Mouse (Mus musculus) lung, adult 18-20 months (tissue): ENCODE data around the gene Dnajb3.

Experiments used
- DNase-seq, 2 experiments: peaks; one replicate each; pipeline ENCODE4 v3.0.0; 2022; ENCODE audit warnings: mixed read lengths in 2 of 2

Dnajb3 gene

DNA sequence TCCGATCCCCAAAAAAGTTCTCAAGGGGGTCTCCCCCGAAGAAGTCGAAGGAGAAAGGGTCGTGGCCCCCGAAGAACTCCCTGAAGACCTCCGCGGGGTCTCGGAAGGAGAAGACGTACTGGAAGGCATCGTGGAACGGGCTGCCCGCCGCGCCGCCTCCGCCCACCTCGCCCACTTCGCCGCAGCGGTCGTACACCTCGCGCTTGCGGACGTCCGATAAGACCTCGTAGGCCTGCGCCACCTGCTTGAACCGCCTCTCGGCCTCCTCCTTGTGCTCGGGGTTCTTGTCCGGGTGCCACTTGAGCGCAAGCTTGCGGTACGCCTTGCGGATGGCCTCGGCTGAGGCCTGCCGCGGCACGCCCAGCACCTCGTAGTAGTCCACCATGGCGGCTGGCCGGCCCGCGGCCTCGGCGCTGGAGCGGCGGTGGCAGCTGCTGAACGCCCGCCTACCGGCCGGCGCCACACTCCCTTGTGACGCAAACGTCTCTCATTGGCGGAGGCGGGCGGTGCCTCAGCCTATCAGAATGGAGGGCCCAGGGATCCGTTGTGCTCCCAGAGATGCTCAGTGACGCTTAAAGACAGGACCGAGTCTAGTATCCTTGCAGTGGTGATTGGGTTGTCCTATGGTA lies at the start of gene Dnajb3:
Gene Dnajb3, minus strand, starts transcription at position 489 of the 629 bp plus-strand sequence.
- peak; percentile 74 to 79 for DNase-seq

DNA sequence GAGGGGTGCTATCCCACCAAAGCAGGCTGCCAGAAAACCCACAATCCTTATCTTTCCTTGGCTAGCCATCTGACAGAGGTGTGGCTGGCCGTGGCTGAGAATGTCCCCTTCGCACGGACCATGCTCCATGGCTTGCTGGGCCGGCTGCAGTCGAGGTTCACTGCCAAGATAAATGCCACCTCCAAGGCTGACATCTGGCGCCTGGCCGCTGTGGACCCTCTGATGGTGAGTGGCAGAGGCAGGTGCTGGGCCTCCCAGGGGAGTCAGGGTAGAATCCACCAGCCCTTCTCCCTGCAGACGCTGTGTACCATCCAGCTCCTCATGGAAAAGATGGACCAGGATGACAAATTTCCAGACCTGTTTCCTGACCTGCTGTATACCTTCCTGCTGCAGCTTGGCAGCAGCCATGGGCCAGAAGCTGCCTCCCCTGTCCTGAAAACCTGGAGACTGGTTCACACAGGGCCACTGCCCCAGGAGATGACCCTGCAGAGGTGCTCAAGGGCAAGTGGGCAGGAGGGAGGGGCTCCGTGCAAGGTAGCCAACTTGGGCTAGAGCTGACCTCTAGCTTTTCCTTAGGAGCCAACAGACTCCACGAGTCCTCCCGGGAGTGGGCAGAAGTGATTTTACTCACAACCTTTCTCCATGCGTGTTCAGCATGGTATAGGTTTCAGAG lies 49.3 kb upstream of the Dnajb3 start:
- no peak for DNase-seq

DNA sequence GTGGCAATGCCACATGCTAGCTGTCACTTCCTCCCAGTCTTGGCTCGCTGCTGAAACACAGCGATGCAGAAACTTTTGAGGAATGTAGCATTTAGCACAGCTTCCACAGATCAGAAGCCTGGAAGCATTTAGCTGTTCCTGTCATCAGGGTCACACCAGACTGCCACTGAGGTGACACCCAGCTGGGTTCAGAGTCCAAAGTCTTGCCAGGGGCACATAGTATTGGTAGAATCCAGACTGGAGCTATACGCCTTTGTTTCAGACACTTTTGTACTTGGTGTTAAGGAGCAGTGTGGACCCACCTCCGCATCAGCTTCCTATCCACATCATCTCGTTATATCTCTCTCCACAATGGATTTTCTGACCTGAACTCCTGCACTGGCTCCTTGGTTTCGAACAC lies 48.0 kb upstream of the Dnajb3 start:
- no peak for DNase-seq

DNA sequence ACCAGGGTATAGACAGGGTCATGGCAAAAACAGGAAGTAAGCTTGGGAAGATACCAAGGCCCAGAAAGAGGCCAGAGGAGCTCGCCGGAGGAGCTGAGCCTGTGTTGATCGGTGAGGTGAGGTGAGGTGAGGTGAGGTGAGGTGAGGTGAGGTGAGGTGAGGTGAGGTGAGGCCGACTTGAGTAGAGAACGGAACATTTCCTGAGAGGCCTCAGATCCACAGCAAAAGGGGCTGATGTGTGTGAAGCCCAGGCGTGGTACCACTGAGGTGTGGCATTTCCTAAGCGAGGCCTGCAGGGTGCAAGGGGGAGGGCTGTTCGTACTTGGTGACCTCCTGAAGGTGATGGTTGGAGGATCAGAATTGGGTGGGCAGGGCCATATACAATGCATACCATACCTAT lies 47.5 kb upstream of the Dnajb3 start:
- no peak for DNase-seq

DNA sequence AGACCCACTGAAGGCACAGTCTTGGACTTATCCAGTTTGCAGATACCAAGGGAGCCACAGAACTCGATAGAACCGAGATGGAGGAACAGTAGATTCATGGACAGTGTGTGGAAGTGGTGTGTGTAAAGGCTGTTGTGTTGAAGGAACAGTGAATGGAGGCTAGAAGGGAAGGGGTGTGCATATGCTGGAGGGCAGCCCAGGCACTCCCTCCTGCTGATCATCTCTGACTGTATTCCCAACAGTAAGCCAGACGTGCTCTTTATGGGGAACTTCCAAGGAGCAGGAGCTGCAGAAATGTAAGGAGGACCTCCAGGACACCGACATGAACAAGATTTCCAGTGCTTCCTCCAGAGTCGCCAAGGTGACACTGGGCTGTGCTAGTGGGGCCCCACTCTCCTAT lies 44.4 kb upstream of the Dnajb3 start:
- no peak for DNase-seq

DNA sequence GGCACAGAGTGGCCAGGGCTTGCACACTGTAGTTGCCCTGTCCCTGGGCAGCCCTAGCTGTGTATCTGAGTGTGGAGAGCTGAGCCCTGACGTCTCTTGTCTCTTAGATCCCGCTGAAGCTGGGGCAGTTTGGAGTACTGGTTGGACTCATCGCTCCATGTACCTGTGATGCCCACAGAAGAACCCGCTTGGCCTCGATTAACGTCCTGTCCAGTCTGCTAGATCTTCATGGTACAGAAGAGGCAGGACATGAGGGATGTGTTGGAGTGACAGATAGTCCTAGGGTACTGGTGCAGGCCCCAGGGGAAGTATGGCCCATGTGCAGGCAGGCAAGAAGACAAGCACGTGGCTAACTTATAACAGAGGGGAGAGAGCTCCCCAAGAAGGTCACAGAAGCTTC lies 44.0 kb upstream of the Dnajb3 start:
- DNase-seq: no peak

DNA sequence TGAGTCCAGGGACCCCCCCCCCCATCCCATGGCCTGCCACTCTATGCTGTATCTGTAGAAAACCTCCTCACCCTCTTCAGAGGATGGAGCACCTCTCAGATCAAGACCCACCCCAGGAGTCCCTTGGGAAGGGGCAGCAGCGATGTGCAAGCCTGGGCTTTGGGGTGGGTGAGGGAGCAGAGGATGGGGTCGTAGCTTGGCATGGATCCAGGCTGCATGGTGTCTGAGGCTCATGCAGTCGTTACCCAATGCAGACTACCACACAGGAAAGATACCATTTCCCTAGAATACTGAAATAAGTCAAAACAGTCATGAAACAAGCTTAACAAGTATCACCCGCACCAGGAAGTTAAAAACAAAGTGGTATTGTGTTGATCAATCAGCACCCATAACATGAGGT lies 43.1 kb upstream of the Dnajb3 start:
- no peak for DNase-seq

DNA sequence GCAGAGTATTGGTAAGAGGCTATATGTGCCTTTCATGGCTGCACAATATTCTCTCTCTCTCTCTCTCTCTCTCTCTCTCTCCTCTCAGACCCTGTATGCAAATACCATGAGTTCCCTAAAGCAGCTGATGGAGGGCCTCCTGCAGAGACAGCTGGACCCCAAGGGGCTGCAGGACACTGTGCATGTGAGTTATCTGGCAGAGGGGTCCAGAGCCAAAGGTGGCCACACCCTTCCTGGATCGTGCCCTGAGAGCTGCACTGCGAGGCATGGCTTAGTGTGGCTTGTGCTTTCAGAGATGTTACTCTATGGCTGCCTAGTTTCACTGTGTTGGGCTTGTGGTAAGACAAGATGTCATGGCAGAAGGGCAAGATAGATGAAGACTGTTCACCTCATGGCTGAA lies 42.1 kb upstream of the Dnajb3 start:
- no peak for DNase-seq

DNA sequence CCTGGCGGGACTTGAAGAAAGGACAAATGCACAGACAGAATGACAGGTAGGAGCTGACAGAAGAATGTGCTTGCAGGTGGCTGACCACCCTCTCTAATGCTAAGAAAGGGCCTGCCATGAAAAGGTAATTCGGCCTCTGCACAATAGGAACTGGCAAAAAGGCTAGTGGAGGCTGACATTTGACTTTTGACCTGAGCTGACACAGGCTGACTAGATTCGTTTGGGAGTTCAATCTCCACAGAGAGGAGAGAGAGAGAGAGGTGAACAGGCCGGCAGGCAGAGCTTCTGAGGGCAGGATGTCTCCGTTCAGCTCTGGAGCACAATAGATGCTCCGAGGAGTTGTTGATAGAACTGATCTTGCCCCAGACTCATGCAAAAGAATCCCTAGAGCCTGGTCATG lies 40.8 kb upstream of the Dnajb3 start:
- no peak for DNase-seq

DNA sequence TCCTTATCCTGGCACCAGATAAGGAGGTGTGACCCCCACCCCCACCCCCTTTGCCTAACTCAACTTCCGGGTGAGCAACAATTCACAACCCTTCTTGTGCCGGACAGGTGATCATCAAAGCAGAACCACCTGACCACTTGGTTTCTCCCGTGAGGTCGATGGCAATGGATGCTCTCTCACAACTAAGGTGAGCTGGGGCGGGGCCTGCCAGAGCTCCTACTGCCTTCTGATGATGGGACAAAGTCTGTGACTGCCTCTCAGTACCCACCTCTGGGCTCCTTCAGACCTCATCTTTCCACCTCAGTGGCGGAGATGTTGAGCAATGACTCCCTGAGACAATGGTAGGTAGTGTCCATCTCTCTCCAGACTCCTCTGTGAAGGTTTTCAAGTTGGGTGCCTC lies 40.3 kb upstream of the Dnajb3 start:
- no peak for DNase-seq

DNA sequence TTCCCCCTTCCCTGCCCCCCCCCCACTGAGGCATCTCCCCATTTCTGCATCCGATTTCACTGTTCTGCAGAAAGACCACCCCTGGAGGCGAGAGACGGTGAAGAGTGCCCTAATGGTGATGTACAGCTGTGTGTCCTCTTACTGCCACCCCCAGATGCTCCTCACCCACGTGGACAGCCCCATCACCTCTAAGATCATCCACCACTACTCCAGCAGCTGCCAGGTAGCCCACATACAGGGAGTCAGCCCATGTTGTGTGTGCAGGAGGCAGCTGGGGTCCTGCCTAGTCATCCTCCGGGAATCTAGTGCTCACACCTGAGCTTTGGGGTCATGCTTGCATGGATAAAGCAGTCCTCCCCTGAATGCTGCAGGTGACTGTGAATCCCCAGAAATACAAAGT lies 38.3 kb upstream of the Dnajb3 start:
- no peak for DNase-seq

DNA sequence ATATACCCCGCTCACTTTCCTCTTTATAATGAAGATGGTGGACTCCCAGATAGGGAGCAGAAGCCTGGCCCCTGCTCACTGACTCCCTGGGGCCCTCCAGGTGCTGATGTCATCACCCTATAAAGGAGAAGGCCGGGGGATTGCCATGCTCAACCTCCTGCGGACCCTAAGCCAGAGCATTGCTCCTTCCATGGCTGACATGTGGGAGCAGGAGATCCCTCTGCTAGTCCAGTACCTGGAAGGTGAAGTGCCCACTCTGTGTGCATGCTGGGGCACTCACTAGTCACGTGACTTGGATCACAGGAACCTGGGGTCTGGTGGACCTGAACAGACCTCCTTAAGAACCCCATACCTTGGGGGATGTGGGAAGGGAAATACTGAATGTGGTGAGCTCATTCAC lies 35.0 kb upstream of the Dnajb3 start:
- no peak for DNase-seq

DNA sequence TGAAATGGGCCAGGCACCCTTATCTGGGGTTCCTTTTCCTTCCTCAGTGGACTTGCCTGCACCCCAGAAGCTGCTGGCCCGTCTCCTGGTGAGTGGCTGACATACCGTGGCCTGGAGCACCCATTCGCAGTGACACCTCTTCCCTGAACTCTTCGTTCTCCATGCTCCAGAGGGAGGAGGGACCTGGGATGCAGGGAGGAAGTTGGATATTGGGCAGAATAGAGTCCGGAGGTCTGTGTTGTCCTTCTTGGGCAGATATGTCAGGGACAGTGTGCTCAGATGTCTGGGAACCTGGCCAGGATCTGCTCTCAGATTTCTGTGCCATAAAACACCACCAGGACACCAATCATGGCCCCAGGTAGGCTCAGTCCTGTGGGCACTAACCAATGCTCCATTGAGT lies 34.5 kb upstream of the Dnajb3 start:
- DNase-seq: no peak

DNA sequence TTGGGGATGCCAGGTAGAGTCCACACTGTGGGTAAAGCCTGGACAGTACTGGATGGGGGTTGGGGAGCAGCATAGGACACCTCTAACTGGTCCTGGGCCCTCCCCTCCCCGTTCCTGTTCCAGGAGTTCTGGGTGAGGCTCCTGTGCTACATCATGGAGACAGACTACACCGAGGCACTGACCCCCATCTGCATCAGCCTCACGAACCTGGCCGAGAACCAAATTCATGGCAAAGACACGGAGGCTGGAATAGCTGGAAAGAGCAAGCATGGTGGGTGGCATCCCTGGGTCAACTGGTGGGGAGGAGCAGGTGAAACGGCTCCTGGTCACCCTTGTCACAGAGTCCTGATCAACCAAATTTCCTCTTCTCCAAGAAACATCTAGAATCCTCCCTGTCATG lies 33.2 kb upstream of the Dnajb3 start:
- no peak for DNase-seq

DNA sequence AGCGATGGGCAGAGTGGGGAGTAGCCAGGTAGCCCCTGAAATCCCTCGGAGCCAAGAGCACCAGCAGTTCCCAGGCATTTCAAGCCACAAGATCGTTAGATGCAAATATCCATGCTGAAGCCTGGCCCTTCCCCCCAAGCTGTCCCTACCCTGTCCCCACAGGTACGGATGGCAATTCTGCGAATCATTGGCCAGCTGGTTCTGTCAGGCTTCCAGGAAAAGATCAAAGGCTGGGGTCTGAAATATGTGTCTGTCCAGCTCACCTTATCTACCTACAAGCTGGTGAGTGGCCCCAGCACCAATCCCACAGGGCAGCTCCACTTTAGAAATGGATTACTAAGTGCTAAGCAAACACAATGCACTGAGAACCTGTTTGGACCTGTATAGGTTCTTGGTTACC lies 31.7 kb upstream of the Dnajb3 start:
- DNase-seq: peak in 1 of 2 experiments; percentile 48

DNA sequence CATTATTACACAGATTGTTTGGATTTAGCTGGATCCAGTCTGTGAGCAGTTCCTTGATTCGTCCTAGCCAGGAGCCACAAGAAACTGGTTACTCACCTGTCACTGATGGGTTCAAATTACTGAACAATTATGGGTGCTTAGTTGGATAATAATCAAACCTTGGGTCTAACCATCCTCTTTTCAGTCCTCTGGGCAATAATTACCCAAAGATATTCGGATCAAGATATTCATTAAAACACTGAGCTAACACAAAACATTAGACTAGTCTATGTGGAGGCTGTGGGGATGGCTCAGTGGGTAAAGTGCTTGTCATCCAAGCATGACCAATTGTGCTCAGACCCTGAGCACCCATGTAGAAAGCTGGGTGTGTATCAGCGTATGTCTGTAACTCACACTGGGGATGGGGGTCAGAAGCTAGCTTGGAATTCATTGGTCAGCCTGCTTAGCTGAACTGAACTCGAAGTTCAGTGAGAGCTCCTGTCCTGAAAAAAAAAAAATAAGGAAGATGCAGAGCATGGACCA lies 30.4 kb upstream of the Dnajb3 start:
- no peak for DNase-seq

DNA sequence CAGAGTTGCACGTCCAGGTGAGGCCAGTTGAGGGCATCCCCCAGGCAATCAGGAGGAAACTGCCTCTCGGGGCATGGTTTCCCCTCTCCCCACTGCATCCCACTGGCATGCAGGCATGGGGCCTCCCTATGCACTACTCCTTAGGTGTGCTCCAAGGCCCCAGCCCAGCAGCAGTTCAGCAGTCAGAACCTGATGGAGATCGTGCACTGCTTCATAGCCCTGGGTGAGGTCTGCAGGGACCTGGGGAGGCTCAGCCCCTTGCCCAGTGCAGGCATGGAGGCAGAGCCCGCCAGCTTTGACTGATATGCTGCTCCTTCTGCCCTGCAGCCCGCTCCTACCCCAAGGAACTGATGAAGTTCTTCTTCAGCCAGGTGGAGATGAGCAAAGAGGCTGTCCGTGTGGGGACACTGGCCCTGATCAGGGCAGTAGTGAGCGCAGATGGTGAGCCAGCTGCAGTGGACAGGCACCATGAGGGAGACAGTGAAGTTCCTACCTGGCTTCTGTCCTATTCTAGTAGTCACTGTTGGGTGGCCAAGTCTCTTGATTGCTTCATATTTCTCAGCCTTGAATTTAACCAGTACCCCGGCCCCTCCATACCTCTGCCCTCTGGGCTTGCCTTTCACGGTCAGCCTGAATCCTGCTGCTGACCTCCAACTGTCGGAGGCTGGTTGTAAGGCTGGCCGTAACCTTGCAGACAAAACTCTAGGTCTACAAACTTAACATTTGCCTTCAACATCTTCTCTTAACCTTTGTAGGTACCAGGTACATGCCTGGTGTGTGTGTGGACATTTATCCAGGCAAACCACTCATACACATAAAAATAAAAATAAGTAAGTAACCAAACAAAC lies 29.7 kb upstream of the Dnajb3 start:
- DNase-seq: no peak

DNA sequence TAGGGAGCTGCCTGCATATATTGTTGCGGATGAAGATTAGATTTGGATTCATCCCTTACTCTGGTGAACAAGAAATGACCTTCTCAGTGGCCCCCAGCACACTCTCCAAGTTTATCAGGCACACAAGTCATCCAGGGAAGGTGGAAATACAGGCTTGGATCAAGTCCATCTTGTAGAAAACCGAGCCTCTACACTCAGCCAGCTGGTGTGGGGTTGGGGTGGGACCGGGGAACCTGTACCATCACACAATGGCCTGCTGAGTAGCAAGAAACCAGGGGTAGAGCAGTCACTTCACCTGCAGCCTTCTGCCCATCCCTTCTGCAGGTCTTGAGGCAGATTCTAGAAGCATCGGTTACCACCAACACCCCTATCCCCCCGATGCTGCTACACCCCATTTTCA lies 29.1 kb upstream of the Dnajb3 start:
- no peak for DNase-seq

DNA sequence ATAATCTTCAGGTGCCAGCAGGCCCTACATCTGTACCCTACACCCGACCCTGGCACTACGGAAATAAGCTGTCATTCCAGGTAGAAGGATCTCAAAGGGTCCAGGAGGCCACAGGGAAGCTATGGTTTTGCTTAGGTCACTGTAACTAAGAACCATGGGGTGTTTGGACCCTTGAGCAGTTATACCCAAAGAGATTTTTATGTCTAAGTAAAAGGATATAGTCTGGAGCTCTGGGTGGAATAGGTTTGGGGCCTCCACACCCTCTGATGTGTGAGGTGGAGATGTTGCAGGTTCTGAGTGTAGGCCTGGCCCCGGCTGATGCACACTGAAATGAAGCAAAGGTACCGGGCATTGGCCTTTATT lies 28.6 kb upstream of the Dnajb3 start:
- DNase-seq: no peak

DNA sequence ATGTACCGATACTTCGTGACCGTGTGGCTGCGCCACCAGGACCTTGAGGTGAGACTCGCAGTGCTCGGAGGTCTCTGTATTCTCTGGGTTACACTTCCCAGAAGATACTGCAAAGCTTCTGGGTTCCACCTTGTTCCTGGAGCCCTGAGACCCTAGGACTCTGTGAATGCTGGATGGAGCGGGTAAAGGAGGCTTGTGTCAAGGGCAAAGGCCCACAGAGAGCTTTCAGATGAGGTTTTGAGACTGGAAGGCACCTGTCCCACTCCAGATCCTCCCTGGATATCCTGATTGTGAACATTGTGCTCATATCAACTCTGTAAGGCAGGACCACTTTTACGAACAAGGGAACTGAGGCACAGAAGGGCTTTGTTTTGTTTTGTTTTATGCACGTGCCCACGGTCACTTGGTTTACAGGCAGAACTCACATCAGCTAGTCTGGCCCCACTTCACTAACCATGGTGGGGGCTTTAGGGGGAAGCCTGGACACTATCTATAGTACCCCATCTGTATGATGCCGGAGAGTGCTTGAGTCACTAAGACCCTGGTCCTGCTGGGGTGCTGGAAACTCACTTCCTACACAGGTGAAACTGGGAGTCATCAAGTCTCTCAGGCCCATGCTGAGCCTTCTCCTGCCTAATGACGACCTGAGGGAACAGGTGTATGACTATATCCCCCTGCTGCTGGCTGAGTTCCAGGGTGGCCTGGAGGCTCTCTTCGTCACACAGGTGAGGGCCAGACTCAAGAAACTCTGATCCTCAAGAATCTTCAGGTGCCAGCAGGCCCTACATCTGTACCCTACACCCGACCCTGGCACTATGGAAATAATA lies 28.1 kb upstream of the Dnajb3 start:
- DNase-seq: no peak

DNA sequence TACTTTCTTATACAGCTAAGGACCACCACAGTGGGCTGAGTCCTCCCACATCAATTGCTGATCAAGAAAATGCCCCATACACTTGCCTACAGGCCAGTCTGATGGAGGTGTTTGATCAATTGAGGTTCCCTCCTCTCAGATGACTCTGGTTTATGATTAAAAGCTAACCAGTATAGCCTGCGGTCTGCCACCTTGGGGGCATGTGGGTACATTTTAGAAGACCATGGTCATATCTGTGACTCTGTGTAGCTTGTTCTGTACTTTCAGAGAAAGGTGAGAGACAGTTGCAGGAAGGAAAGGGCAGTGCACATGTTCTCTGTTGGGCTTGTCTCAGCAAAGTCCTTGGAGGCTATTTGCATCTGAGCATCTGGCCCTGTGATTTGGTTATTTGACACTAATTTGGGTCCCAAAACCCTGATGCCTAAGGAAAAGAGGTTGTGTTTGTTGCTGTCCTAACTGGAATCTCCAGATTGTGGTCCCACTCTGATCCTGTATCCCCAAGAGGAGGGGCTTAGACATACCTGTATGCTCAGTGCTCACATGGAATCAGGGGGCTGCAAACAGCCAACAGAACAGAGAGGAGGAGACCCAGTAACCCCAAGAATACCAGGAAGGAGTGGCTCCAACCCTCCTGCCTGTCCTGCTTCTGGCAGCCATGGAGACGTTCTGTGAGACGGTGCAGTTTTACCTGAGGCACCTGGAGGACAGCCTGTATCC lies 27.2 kb upstream of the Dnajb3 start:
- DNase-seq: no peak

DNA sequence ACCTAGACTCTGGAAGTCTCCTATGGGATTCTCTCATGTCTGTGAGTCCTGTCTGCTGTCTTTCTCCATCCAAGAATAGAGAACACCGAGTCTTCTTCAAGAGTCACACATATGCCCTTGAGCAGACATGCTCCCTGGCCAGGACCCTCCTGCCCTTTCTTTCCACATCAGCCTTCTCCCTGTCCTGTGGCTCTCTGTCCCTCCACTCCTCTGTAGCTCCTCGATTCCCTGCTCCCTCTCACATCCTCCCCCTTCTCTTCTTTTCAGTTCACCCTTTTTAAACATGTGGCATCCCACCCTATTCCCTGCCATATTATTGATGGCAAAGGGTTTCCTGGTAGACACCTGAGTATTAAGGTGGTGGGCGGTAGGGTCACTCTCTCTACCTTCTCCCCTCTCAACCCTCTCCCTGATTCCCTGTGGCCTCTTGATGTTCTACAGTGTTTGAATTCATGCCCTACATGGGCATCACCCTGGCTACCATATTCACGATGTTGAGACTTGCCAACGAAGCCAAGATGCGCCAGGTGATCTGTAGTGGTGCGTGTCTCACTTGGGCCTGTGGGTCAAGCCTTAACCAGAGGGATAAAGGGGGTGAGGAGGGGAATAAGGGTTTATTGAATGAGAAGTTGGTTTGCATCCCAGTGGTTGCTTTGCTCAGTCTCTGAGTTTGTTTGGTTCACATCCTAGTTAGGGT lies 26.4 kb upstream of the Dnajb3 start:
- DNase-seq: peak in 1 of 2 experiments; percentile 12
